In genomic region chr16:44173966-44174530, GRCm38 (mm10) we compare ENCODE assay signal across 8 mouse cellular contexts. TPM values are rescaled to one million over a fixed set of nuclear protein-coding genes. Genes with fewer than 3 reads are reported as not detected.
DNase-seq lines count a peak whose midpoint lies in the region; ATAC-seq and TF ChIP-seq lines count a peak whose summit lies in the region.

No protein-coding gene starts in this region.

- H3K36me3 ChIP-seq in lung, embryonic 15.5 days: no peaks in the 10 kb centered on the region
- no peaks in the 10 kb centered on the region for H3K36me3 ChIP-seq in embryonic facial prominence, embryonic 12.5 days
- no peaks in the 10 kb centered on the region for H3K36me3 ChIP-seq in intestine, embryonic 16.5 days (ENCODE audit: control insufficient read depth, insufficient read depth, low read length)
- peaks cover 1% of the 10 kb centered on the region; the same call in 1 of the 2 replicates for H3K36me3 ChIP-seq in small intestine, adult 2 months (ENCODE audit: control insufficient read depth, insufficient read depth, low read length)

- peak overlapping the region; percentile 54 for H3K4me2 ChIP-seq in lung, embryonic 15.5 days
- H3K4me2 ChIP-seq in embryonic facial prominence, embryonic 12.5 days (replicated peaks): peak overlapping the region; percentile 61
- H3K4me2 ChIP-seq in intestine, embryonic 16.5 days (ENCODE audit: low read depth, low read length): peak overlapping the region; percentile 49

- peaks cover 16% of the 10 kb centered on the region for H3K4me1 ChIP-seq in lung, embryonic 15.5 days
- H3K4me1 ChIP-seq in embryonic facial prominence, embryonic 12.5 days: peaks cover 16% of the 10 kb centered on the region
- H3K4me1 ChIP-seq in intestine, embryonic 16.5 days (ENCODE audit: control insufficient read depth, insufficient read depth, low read length): peaks cover 16% of the 10 kb centered on the region
- H3K4me1 ChIP-seq in small intestine, adult 2 months (ENCODE audit: control insufficient read depth, insufficient read depth, insufficient read length, low read length): peaks cover 6% of the 10 kb centered on the region; the same call in 1 of the 2 replicates

- TF ChIP-seq CTCF in small intestine, adult 2 months (IDR thresholded peaks at IDR 0.05; ENCODE audit: extremely low read depth, insufficient read length, insufficient replicate concordance, low read depth, low read length): no peak

- 8% methylated on average over 7 of the region's 7 CpGs for WGBS in lung, embryonic 15.5 days
- 22% methylated on average over 7 of the region's 7 CpGs for WGBS in embryonic facial prominence, embryonic 12.5 days
- 13% methylated on average over 7 of the region's 7 CpGs for WGBS in intestine, embryonic 16.5 days
- 2% methylated on average over 7 of the region's 7 CpGs for WGBS in small intestine, adult 2 months

- peak overlapping the region; percentile 95 for H3K9ac ChIP-seq in lung, embryonic 15.5 days
- peak overlapping the region; percentile 96 for H3K9ac ChIP-seq in embryonic facial prominence, embryonic 12.5 days
- H3K9ac ChIP-seq in intestine, embryonic 16.5 days (ENCODE audit: low read depth, low read length): peak overlapping the region; percentile 97

- TF ChIP-seq POLR2A in small intestine, adult 2 months (IDR thresholded peaks at IDR 0.05; ENCODE audit: low read depth, low read length): no peak

- no peak for DNase-seq in lung, postnatal 36 days
- DNase-seq in c-Kit-positive CD71-positive TER-119-positive erythroid progenitor cells, embryonic 14.5 days (ENCODE audit: low spot score): no peak
- no peak for DNase-seq in thymus, postnatal 0 days (ENCODE audit: low spot score)
- no peak for DNase-seq in right cerebral cortex, postnatal 14 days

- no peak for ATAC-seq in lung, embryonic 15.5 days (ENCODE audit: borderline replicate concordance, extremely low read depth, low FRiP score, low TSS enrichment)
- ATAC-seq in embryonic facial prominence, embryonic 12.5 days (ENCODE audit: insufficient number of reproducible peaks, insufficient read depth, low FRiP score, low TSS enrichment): no peak
- ATAC-seq in intestine, embryonic 16.5 days: no peak

- H3K4me3 ChIP-seq in lung, embryonic 15.5 days: peak overlapping the region; percentile 86
- H3K4me3 ChIP-seq in embryonic facial prominence, embryonic 12.5 days: peak overlapping the region; percentile 92
- H3K4me3 ChIP-seq in intestine, embryonic 16.5 days (ENCODE audit: low read length): peak overlapping the region; percentile 88
- H3K4me3 ChIP-seq in small intestine, adult 2 months (ENCODE audit: low read depth, low read length): peak overlapping the region; percentile 98

- H3K9me3 ChIP-seq in lung, embryonic 15.5 days: no peaks in the 10 kb centered on the region
- no peaks in the 10 kb centered on the region for H3K9me3 ChIP-seq in embryonic facial prominence, embryonic 12.5 days
- H3K9me3 ChIP-seq in intestine, embryonic 16.5 days (ENCODE audit: control insufficient read depth, low read length): no peaks in the 10 kb centered on the region

- peak overlapping the region; percentile 96 for H3K27ac ChIP-seq in lung, embryonic 15.5 days
- H3K27ac ChIP-seq in embryonic facial prominence, embryonic 12.5 days: peak overlapping the region; percentile 95
- peak overlapping the region; percentile 95 for H3K27ac ChIP-seq in intestine, embryonic 16.5 days (ENCODE audit: low read length)
- H3K27ac ChIP-seq in small intestine, adult 2 months (ENCODE audit: insufficient read depth, low read depth, low read length): peak overlapping the region; percentile 41

- H3K27me3 ChIP-seq in lung, embryonic 15.5 days: no peaks in the 10 kb centered on the region
- no peaks in the 10 kb centered on the region for H3K27me3 ChIP-seq in embryonic facial prominence, embryonic 12.5 days
- no peaks in the 10 kb centered on the region for H3K27me3 ChIP-seq in intestine, embryonic 16.5 days (replicated peaks; ENCODE audit: control insufficient read depth, insufficient read depth, low read length)
- H3K27me3 ChIP-seq in small intestine, adult 2 months (ENCODE audit: control insufficient read depth, insufficient read depth, low read length): no peaks in the 10 kb centered on the region

RNA-seq across cellular contexts. Expression of gene Usf3, which starts 1.0 kb away (rescaled TPM):
- 3.3 and 3.6 TPM in 2 replicates for polyA plus RNA-seq in lung, embryonic 15.5 days (2015; fragmentation: Nextera tagmentation; extraction: Ambion mirVana)
- polyA plus RNA-seq in embryonic facial prominence, embryonic 12.5 days (2016; fragmentation: Nextera tagmentation; extraction: Ambion mirVana): 3.4 and 3.5 TPM in 2 replicates
- 2.0 and 2.3 TPM in 2 replicates for polyA plus RNA-seq in intestine, embryonic 16.5 days (2015; fragmentation: Nextera tagmentation; extraction: Ambion mirVana)
- polyA plus RNA-seq in small intestine, adult 2 months (2012; rRNA removed): 3.4 and 6.7 TPM in 2 replicates
- 2.6 and 2.9 TPM in 2 replicates for polyA plus RNA-seq in thymus, postnatal 0 days (2015; fragmentation: Nextera tagmentation; extraction: Ambion mirVana)

RNA-seq across cellular contexts. Expression of gene Naa50, which starts 34.4 kb away (rescaled TPM):
- 113 and 115 TPM in 2 replicates for polyA plus RNA-seq in lung, embryonic 15.5 days (2015; fragmentation: Nextera tagmentation; extraction: Ambion mirVana)
- polyA plus RNA-seq in embryonic facial prominence, embryonic 12.5 days (2016; fragmentation: Nextera tagmentation; extraction: Ambion mirVana): 114 and 125 TPM in 2 replicates
- polyA plus RNA-seq in intestine, embryonic 16.5 days (2015; fragmentation: Nextera tagmentation; extraction: Ambion mirVana): 76.3 and 82.6 TPM in 2 replicates
- polyA plus RNA-seq in small intestine, adult 2 months (2012; rRNA removed): 4.0 and 7.7 TPM in 2 replicates
- polyA plus RNA-seq in thymus, postnatal 0 days (2015; fragmentation: Nextera tagmentation; extraction: Ambion mirVana): 87.4 and 89.4 TPM in 2 replicates

RNA-seq across cellular contexts. Expression of gene Atp6v1a, which starts 34.5 kb away (rescaled TPM):
- polyA plus RNA-seq in lung, embryonic 15.5 days (2015; fragmentation: Nextera tagmentation; extraction: Ambion mirVana): 49.6 and 51.3 TPM in 2 replicates
- 40.7 and 44.9 TPM in 2 replicates for polyA plus RNA-seq in embryonic facial prominence, embryonic 12.5 days (2016; fragmentation: Nextera tagmentation; extraction: Ambion mirVana)
- polyA plus RNA-seq in intestine, embryonic 16.5 days (2015; fragmentation: Nextera tagmentation; extraction: Ambion mirVana): 73.0 and 85.2 TPM in 2 replicates
- 3.0 and 5.9 TPM in 2 replicates for polyA plus RNA-seq in small intestine, adult 2 months (2012; rRNA removed)
- 44.0 and 47.0 TPM in 2 replicates for polyA plus RNA-seq in thymus, postnatal 0 days (2015; fragmentation: Nextera tagmentation; extraction: Ambion mirVana)

Comparison
In these comparisons a context has a peak if more than half of its experiments do, and no peak if none do; other contexts are left out.
1. H3K27ac ChIP-seq: peak in every context shown above with its lines; median percentile 96 in lung, embryonic 15.5 days; 95 in embryonic facial prominence, embryonic 12.5 days; 95 in intestine, embryonic 16.5 days; 41 in small intestine, adult 2 months.